Mouse (Mus musculus): ENCODE measurements around the gene Tcf7l2. TPM values are rescaled to one million over a fixed set of nuclear protein-coding genes. Genes with fewer than 3 reads are reported as not detected.

Gene Tcf7l2
- polyA plus RNA-seq, 1 experiment from 2014 or later, result 196 TPM

DNA sequence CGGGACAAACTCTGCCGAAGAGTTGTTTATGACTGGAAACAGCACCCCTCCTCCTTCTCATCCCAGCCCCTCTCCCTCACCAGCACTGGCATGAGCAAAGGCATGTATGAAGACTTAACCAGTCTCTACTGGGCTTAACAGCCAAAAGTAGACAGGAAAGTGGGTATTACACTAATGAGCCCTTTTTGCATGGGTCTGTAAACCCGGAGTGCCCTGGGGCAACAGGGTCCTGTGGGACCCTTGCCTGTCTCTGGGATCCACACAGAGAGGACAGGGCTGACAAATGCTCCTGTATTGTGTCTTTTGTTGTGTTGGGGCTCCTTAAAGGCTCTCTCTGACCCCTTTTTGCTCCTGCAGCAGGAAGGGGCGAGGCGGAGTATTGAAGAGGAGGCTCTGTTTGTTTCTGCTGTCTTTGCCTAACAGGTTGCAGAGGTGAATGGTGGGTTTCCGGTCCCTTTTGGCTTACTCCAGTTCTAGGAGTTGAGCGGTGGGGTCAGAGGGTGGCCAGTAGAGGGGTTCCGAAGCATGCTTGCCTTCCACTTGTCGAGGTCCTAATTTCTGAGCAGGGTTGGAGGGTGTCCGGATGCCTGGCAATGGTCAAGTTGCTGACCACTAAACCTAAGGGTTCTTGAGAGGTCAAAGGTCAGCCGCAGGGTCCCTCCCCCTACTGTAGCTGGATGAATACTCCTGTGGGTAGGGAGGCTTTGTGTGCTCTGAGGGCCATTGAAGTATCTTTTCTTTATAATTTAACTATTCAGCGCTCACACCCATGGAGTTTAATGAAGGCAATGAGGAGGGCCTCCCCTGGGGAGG is 161.2 kb downstream of the Tcf7l2 start:
- DNase-seq (ENCODE audit: low spot score) (no peak), ATAC-seq (no peak)
- H3K4me1 ChIP-seq (ENCODE audit: control insufficient read depth, insufficient read depth, low read length), result 0 out of 2 replicates have a peak, but pooled peaks cover under 1% of the 10 kb centered on the region
- H3K4me3 ChIP-seq (ENCODE audit: low read depth, low read length), result no peak overlapping the region; the same call in 1 of the 2 replicates
- WGBS, result 45% methylated on average over 12 of the region's 12 CpGs
- H3K27me3 ChIP-seq (replicated peaks; ENCODE audit: control insufficient read depth, insufficient read depth, low read length), result peaks cover 17% of the 10 kb centered on the region
- peak overlapping the region; percentile 35 for H3K9ac ChIP-seq (ENCODE audit: low read length)
- peak overlapping the region; percentile 52; the same call in 1 of the 2 replicates for H3K27ac ChIP-seq (ENCODE audit: low read depth, low read length)
- no peaks in the 10 kb centered on the region for H3K36me3 ChIP-seq (ENCODE audit: control insufficient read depth, insufficient read depth, low read length)
- H3K9me3 ChIP-seq (replicated peaks; ENCODE audit: control insufficient read depth, low read length), result no peaks in the 10 kb centered on the region
- peak overlapping the region; percentile 12 for H3K4me2 ChIP-seq (ENCODE audit: low read length)

DNA sequence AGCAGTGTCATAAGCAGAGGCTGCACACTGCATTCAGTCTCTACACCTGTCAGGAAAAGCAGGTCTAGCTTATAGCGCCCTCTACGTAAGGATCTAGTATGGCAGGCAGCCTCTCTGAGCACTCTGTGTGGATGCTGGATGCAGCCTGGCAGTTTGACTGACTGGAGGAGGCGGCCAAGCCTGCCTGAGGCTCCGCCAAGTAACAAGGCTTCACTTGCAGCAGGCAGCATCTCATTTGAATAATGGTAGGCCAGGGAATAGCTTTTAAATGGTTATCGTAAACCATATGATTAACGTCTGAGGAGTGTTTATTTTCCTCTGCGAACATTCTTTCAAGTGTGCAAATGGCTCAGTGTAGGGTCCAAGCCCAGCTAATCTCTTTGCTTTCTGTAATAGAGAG is 167.4 kb downstream of the Tcf7l2 start:
- ATAC-seq, result peak; percentile 79

DNA sequence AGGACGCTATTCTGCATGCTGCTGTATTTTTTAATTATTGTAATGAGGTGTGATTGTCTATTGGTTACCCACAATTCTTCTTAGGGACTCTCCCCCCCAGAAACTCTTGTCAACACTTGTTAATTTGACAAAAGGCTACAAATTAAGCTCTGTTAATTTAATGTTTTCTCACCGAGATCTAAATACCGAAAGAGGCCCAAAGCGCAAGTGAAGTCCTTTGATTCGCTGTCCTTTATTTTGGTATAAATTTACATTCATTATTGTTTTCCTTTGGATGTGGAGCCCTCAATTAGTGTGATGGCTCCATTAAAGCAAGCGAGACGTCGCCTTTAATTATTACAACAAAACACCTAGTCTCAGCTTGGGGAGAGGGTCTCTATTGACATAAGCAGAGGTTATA is 170.3 kb downstream of the Tcf7l2 start:
- Histone ChIP-seq H3K27ac (ENCODE audit: low read depth, low read length) (no peak overlapping the region), H3K27me3 (replicated peaks; ENCODE audit: control insufficient read depth, insufficient read depth, low read length) (peaks cover 18% of the 10 kb centered on the region; the same call in 1 of the 2 replicates), H3K9me3 (replicated peaks; ENCODE audit: control insufficient read depth, low read length) (no peaks in the 10 kb centered on the region), H3K4me1 (ENCODE audit: control insufficient read depth, insufficient read depth, low read length) (peaks cover 14% of the 10 kb centered on the region), H3K4me3 (ENCODE audit: low read depth, low read length) (no peak overlapping the region), H3K9ac (ENCODE audit: low read length) (no peak overlapping the region), H3K4me2 (ENCODE audit: low read length) (no peak overlapping the region), H3K36me3 (ENCODE audit: control insufficient read depth, insufficient read depth, low read length) (no peaks in the 10 kb centered on the region)
- no peak for ATAC-seq
- 10% methylated on average over 8 of the region's 8 CpGs for WGBS
- DNase-seq (ENCODE audit: low spot score), result peak; percentile 74

More for the DNA sequence above, 167.4 kb downstream of the Tcf7l2 start:
- Histone ChIP-seq H3K36me3 (ENCODE audit: control insufficient read depth, insufficient read depth, low read length) (no peaks in the 10 kb centered on the region), H3K4me1 (ENCODE audit: control insufficient read depth, insufficient read depth, low read length) (peaks cover 12% of the 10 kb centered on the region), H3K4me3 (ENCODE audit: low read depth, low read length) (no peak overlapping the region), H3K27me3 (replicated peaks; ENCODE audit: control insufficient read depth, insufficient read depth, low read length) (peaks cover 23% of the 10 kb centered on the region), H3K4me2 (ENCODE audit: low read length) (no peak overlapping the region), H3K9ac (ENCODE audit: low read length) (no peak overlapping the region), H3K27ac (ENCODE audit: low read depth, low read length) (no peak overlapping the region; the same call in 1 of the 2 replicates), H3K9me3 (replicated peaks; ENCODE audit: control insufficient read depth, low read length) (no peaks in the 10 kb centered on the region)
- WGBS, result 34% methylated on average over 7 of the region's 7 CpGs
- DNase-seq (ENCODE audit: low spot score), result peak; percentile 88

DNA sequence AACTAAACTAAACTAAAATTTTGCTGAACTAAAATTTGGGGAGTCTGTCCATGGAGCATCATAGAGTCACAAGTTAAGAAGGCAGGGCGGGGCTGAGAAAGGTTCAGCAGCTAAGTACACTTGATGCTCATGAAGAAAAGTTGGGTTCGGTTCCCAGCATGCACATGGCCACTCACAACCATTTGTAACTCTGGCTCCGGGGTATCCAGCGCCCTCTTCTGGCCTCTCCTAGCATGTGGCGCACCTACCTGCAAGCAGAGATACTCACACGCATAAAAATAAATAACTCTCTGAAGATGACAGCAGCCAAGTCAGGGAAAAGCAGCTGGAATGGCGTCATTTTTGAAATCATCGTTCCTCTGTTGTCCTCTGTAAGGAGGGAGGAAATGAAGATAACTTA is 171.2 kb downstream of the Tcf7l2 start:
- Histone ChIP-seq H3K4me2 (ENCODE audit: low read length) (no peak overlapping the region), H3K4me1 (ENCODE audit: control insufficient read depth, insufficient read depth, low read length) (peaks cover 14% of the 10 kb centered on the region), H3K36me3 (ENCODE audit: control insufficient read depth, insufficient read depth, low read length) (no peaks in the 10 kb centered on the region), H3K9me3 (replicated peaks; ENCODE audit: control insufficient read depth, low read length) (no peaks in the 10 kb centered on the region), H3K27ac (ENCODE audit: low read depth, low read length) (no peak overlapping the region), H3K27me3 (replicated peaks; ENCODE audit: control insufficient read depth, insufficient read depth, low read length) (peaks cover 18% of the 10 kb centered on the region; the same call in 1 of the 2 replicates), H3K9ac (ENCODE audit: low read length) (no peak overlapping the region), H3K4me3 (ENCODE audit: low read depth, low read length) (no peak overlapping the region)
- no peak for ATAC-seq
- WGBS, result 94% methylated on average over 8 of the region's 8 CpGs
- DNase-seq (ENCODE audit: low spot score), result no peak

DNA sequence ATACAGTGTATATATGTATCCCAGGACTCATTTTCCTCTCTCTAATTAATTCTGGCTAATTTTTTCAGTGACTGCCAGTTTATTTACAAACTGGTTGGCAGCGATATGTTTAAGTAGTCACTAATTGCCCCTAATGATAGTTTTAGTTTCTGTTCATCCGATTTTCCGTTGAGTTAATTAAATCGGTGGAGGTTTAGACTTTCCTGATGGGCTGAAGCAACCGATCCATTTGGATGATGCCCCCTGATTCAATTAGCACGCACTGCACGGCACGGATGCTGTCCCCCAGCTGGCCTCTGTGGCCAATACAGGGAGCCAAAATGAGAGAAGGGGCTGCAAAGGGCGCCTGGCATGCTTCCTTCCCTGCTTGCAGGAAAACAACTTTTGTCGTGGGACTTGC is 172.0 kb downstream of the Tcf7l2 start:
- Histone ChIP-seq H3K9me3 (replicated peaks; ENCODE audit: control insufficient read depth, low read length) (no peaks in the 10 kb centered on the region), H3K27me3 (replicated peaks; ENCODE audit: control insufficient read depth, insufficient read depth, low read length) (peaks cover 18% of the 10 kb centered on the region; the same call in 1 of the 2 replicates), H3K4me1 (ENCODE audit: control insufficient read depth, insufficient read depth, low read length) (peaks cover 14% of the 10 kb centered on the region), H3K4me2 (ENCODE audit: low read length) (no peak overlapping the region), H3K4me3 (ENCODE audit: low read depth, low read length) (no peak overlapping the region), H3K9ac (ENCODE audit: low read length) (0 out of 2 replicates have a peak overlapping the region, but pooled peaks have one; percentile 13), H3K36me3 (ENCODE audit: control insufficient read depth, insufficient read depth, low read length) (no peaks in the 10 kb centered on the region), H3K27ac (ENCODE audit: low read depth, low read length) (no peak overlapping the region; the same call in 1 of the 2 replicates)
- 18% methylated on average over 10 of the region's 10 CpGs for WGBS
- ATAC-seq (no peak), DNase-seq (ENCODE audit: low spot score) (peak; percentile 60)

DNA sequence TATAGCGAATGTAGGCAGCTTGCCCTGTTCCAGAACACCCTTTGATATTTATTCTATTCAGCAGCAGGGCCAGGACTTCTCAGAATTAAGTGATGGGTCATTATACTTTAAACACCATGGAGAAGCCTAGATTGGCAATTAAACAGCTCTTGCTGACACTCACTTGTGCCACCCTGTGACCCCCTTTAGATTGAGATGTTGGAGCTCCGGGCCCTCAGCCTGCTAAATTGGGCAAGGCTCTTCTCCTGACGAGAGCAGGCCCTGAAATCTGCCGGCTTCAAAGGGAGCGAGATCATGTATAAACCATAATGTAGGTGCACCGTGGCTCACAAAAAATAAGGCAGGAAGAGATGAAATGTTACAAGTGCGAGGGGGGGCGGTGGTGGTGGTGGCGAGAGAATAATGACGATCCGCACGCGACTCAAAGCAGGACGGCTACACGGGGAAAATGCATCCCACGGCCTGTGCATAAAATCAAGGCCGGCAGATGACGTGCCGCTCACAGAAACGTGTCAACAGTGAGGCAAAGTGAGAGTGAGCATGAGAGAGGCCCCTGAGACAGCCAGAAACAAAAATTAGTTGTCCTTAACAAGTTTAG is 173.1 kb downstream of the Tcf7l2 start:
- DNase-seq (ENCODE audit: low spot score) (peak; percentile 65), ATAC-seq (peak; percentile 43)
- Histone ChIP-seq H3K36me3 (ENCODE audit: control insufficient read depth, insufficient read depth, low read length) (peaks cover 5% of the 10 kb centered on the region; the same call in 1 of the 2 replicates), H3K9ac (ENCODE audit: low read length) (no peak overlapping the region), H3K27me3 (replicated peaks; ENCODE audit: control insufficient read depth, insufficient read depth, low read length) (peaks cover 16% of the 10 kb centered on the region; the same call in 1 of the 2 replicates), H3K9me3 (replicated peaks; ENCODE audit: control insufficient read depth, low read length) (no peaks in the 10 kb centered on the region), H3K4me1 (ENCODE audit: control insufficient read depth, insufficient read depth, low read length) (peaks cover 14% of the 10 kb centered on the region), H3K4me3 (ENCODE audit: low read depth, low read length) (no peak overlapping the region), H3K27ac (ENCODE audit: low read depth, low read length) (no peak overlapping the region), H3K4me2 (ENCODE audit: low read length) (no peak overlapping the region)
- WGBS, result 22% methylated on average over 20 of the region's 20 CpGs

DNA sequence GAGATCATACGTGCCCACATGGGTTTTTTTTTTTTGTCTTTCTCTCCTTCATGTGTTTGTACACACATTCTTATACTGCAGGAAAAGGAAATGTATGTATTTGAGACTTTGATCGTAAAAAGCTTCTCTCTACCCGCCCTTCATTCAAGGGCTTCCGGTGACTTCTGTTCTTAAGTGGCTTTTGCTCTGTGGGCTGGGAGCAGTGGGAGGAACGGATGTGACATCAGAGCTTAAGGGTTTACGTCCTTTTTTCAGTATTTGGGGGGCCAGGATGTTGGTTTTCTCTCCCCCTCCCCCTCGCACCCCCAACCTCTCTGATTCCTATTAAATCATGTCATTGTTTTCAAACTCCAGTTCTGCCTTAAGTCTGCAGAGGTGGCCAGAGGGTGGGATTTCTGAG is 173.9 kb downstream of the Tcf7l2 start:
- Histone ChIP-seq H3K27ac (ENCODE audit: low read depth, low read length) (no peak overlapping the region), H3K4me2 (ENCODE audit: low read length) (no peak overlapping the region), H3K27me3 (replicated peaks; ENCODE audit: control insufficient read depth, insufficient read depth, low read length) (peaks cover 21% of the 10 kb centered on the region; the same call in 1 of the 2 replicates), H3K36me3 (ENCODE audit: control insufficient read depth, insufficient read depth, low read length) (peaks cover 9% of the 10 kb centered on the region; the same call in 1 of the 2 replicates), H3K4me1 (ENCODE audit: control insufficient read depth, insufficient read depth, low read length) (peaks cover 14% of the 10 kb centered on the region), H3K9me3 (replicated peaks; ENCODE audit: control insufficient read depth, low read length) (no peaks in the 10 kb centered on the region), H3K4me3 (ENCODE audit: low read depth, low read length) (no peak overlapping the region), H3K9ac (ENCODE audit: low read length) (no peak overlapping the region)
- ATAC-seq, result no peak
- no peak for DNase-seq (ENCODE audit: low spot score)
- WGBS, result 79% methylated on average over 7 of the region's 7 CpGs

DNA sequence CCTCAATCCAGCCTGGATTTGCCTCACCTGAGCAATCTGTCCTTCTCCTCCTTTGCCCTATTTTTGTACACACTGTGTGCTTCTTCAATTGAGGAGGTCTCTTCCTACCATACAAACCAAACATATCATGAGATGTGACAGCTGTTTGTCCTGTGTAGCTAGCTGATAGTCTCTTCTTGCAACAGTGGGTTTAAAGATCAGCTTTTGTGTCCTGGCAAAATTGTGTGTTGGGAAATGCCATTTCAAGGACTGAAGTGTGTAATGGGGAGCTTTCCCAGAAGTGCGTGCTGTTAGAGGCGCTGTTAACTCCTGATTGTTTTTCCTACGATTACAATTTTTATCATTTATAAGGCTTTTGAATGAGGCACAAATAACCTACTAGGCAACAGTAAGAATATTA is 174.6 kb downstream of the Tcf7l2 start:
- no peak overlapping the region for H3K4me3 ChIP-seq (ENCODE audit: low read depth, low read length)
- no peak for ATAC-seq
- peaks cover 21% of the 10 kb centered on the region for H3K27me3 ChIP-seq (replicated peaks; ENCODE audit: control insufficient read depth, insufficient read depth, low read length)
- peaks cover 13% of the 10 kb centered on the region; the same call in 1 of the 2 replicates for H3K36me3 ChIP-seq (ENCODE audit: control insufficient read depth, insufficient read depth, low read length)
- no peak overlapping the region for H3K4me2 ChIP-seq (ENCODE audit: low read length)
- WGBS, result 87% methylated on average over 3 of the region's 3 CpGs
- no peak for DNase-seq (ENCODE audit: low spot score)
- no peak overlapping the region for H3K27ac ChIP-seq (ENCODE audit: low read depth, low read length)
- no peak overlapping the region for H3K9ac ChIP-seq (ENCODE audit: low read length)
- no peaks in the 10 kb centered on the region for H3K9me3 ChIP-seq (replicated peaks; ENCODE audit: control insufficient read depth, low read length)
- H3K4me1 ChIP-seq (ENCODE audit: control insufficient read depth, insufficient read depth, low read length), result peaks cover 13% of the 10 kb centered on the region
